Mouse (Mus musculus) bone marrow macrophage, adult 2 months (primary cell): ENCODE data around the gene Tm7sf3. TPM values are rescaled to one million over a fixed set of nuclear protein-coding genes. Genes with fewer than 3 reads are reported as not detected.
A peak's percentile ranks its signal among the peaks of the same experiment; 100 is the strongest.

Experiments used
- H3K27ac ChIP-seq: 2 replicates; pipeline ENCODE4 v1.5.1; 2012; ENCODE audit warnings: low read depth, low read length; ENCODE audit not compliant: insufficient read depth
- H3K4me1 ChIP-seq: 2 replicates; pipeline ENCODE4 v1.6.1; 2012; ENCODE audit warnings: low read length; ENCODE audit not compliant: control insufficient read depth, insufficient read depth
- H3K4me3 ChIP-seq: 2 replicates; pipeline ENCODE4 v1.5.1; 2012; ENCODE audit warnings: mild to moderate bottlenecking, low read length, moderate library complexity; ENCODE audit not compliant: insufficient read depth
- CTCF ChIP-seq: IDR thresholded peaks from 2 replicates; pipeline ENCODE4 v1.5.1; 2012; ENCODE audit warnings: low read depth, mild to moderate bottlenecking, low read length, moderate library complexity
- POLR2A ChIP-seq: IDR thresholded peaks from 2 replicates; pipeline ENCODE4 v1.6.1; 2012; ENCODE audit warnings: mild to moderate bottlenecking, low read depth, low read length, borderline replicate concordance
- polyA plus RNA-seq: library from polyadenylated mRNA; stranded (reverse); fragments of >200 nt; gene quantifications from 2 replicates; pipeline ENCODE4 v1.2.4, GENCODE M21; 2012; ENCODE audit not compliant: missing spikeins, insufficient read depth, insufficient read length

Gene Tm7sf3
- polyA plus RNA-seq, 1 experiment, result 17.0 TPM

- no peak overlapping the region for H3K4me3 ChIP-seq
- H3K27ac ChIP-seq, result no peak overlapping the region
- peaks cover 17% of the 10 kb centered on the region for H3K4me1 ChIP-seq
- TF ChIP-seq CTCF (peak; percentile 74), POLR2A (no peak)
Observed at GRCm38 (mm10) chr6:146662679-146663078, 20.1 kb upstream of the Tm7sf3 start.

- Histone ChIP-seq H3K4me3 (no peak overlapping the region), H3K4me1 (peaks cover 17% of the 10 kb centered on the region), H3K27ac (no peak overlapping the region)
- no peak for TF ChIP-seq CTCF
- no peak for TF ChIP-seq POLR2A
Observed at GRCm38 (mm10) chr6:146661655-146662054, 19.0 kb upstream of the Tm7sf3 start.

DNA sequence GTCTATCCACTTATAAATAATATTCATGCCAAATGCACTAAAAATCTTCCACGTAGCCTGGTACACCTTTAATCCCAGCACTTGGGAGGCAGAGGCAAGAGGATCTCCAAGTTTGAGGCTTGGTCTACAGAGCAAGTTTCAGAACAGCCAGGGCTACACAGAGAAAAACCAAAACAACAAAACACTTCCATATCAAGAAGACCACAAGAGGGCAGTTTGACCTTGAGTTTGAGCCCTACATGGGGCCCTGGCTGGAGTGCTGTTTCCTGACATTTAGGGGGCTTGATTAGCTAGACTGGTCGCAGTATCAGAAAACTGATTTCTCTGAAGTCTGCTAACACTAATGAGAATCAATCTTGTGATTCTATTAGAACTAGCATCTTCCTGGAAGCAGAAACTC, 18.0 kb upstream of the Tm7sf3 start:
- no peak overlapping the region for H3K27ac ChIP-seq
- TF ChIP-seq POLR2A (no peak), CTCF (no peak)
- peaks cover 17% of the 10 kb centered on the region for H3K4me1 ChIP-seq
- H3K4me3 ChIP-seq, result no peak overlapping the region

GRCm38 (mm10) chr6:146653197-146653596, 10.6 kb upstream of the Tm7sf3 start:
- H3K27ac ChIP-seq, result no peak overlapping the region
- H3K4me3 ChIP-seq, result no peak overlapping the region
- TF ChIP-seq POLR2A (no peak), CTCF (no peak)
- no peaks in the 10 kb centered on the region for H3K4me1 ChIP-seq

GRCm38 (mm10) chr6:146651431-146651830, 8.8 kb upstream of the Tm7sf3 start:
- TF ChIP-seq CTCF, result no peak
- TF ChIP-seq POLR2A, result no peak
- no peak overlapping the region for H3K27ac ChIP-seq
- H3K4me1 ChIP-seq, result no peaks in the 10 kb centered on the region
- no peak overlapping the region for H3K4me3 ChIP-seq

DNA sequence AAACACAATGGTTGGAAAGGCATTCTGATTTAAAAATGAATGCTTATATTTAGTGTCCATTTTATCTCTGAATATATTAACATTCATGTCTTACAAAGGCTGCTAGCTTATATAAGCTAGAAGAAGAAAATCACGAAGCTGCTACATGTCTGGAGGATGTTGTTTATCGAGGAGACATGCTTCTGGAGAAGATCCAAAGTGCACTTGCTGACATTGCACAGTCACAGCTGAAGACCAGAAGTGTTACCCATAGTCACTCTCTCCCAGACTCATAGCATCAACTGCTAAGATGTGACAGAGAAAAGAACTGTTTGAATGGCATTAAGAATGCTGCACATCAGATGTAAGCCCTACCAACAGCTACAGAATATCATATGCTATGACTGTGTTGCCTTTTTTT, 7.4 kb upstream of the Tm7sf3 start:
- no peak for TF ChIP-seq POLR2A
- no peak for TF ChIP-seq CTCF
- H3K4me3 ChIP-seq, result no peak overlapping the region
- no peak overlapping the region for H3K27ac ChIP-seq
- H3K4me1 ChIP-seq, result no peaks in the 10 kb centered on the region

- Histone ChIP-seq H3K27ac (no peak overlapping the region), H3K4me1 (peaks cover 27% of the 10 kb centered on the region), H3K4me3 (peak overlapping the region; percentile 94)
- TF ChIP-seq POLR2A (no peak), CTCF (no peak)
Observed at GRCm38 (mm10) chr6:146643184-146643570, 553 bp upstream of the Tm7sf3 start.

GRCm38 (mm10) chr6:146641621-146642210, 908 bp downstream of the Tm7sf3 start:
- Histone ChIP-seq H3K4me1 (peaks cover 30% of the 10 kb centered on the region), H3K4me3 (peak overlapping the region; percentile 55), H3K27ac (peak overlapping the region; percentile 46)
- TF ChIP-seq CTCF, result no peak

DNA sequence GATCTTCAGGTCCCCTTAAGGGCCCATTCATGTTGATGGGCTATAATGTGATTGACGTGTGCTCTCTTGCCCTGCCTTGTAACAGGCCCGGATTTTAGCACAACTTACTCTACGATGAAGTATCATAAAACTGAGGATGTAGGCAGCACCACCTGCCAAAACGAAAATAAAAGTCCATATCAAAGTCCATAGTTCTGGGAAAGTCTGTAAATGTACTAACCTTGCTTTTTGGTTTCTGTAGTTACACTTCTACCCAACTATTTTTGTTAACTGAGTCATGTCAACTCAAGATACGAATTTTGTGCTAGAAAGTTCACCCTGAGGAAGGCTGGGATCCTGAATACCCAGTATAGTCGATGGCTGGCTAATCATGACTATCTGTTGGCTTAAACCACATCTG, 1.6 kb downstream of the Tm7sf3 start:
- Histone ChIP-seq H3K4me1 (peaks cover 30% of the 10 kb centered on the region), H3K4me3 (no peak overlapping the region), H3K27ac (0 out of 2 replicates have a peak overlapping the region, but pooled peaks have one; percentile 13)
- TF ChIP-seq POLR2A, result no peak
- TF ChIP-seq CTCF, result no peak

DNA sequence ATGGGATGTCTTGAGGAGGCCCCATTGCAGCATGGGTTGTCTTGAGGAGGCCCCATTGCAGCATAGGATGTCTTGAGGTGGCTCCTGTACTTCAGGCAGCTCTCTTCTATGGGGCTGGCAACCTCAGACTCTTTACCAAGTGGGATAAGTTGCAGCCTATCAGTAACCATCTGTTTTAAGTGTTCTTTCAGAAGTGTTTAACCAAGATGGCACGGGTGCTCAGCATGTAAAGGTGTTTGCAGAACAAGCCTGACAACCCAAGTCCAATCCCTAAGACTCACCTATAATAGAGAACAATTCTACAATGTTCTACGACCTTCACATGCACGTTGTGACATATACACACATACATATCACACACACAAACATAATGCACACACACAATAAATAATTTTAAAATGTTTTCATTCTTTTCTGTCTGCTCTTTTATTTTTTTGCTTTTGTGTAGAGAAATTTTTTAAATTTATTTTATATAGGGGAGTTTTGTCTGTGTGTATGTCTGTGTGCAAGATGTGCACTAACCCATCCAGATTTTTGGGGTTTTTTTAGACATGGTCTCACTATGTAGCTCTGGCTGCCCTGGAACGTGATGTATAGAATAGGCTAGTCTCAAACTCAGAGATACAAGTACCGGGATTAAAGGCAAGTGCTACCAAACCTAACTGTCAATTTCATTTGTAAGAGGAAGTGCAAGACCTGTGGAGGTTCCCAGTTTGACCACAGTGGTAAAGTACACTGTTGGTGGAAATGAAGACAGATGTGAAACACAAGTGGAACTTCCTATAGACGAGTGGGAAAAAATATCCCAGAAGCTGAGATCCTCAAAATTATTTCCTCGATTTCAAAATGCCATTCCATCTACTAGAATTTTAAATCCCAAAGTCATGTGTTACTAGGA, 2.3 kb downstream of the Tm7sf3 start:
- Histone ChIP-seq H3K4me1 (peaks cover 30% of the 10 kb centered on the region), H3K4me3 (no peak overlapping the region), H3K27ac (0 out of 2 replicates have a peak overlapping the region, but pooled peaks have one; percentile 13)
- no peak for TF ChIP-seq CTCF
- no peak for TF ChIP-seq POLR2A
